Mouse (Mus musculus): ENCODE measurements around the gene Fkbp9.

The Fkbp9 gene

DNA sequence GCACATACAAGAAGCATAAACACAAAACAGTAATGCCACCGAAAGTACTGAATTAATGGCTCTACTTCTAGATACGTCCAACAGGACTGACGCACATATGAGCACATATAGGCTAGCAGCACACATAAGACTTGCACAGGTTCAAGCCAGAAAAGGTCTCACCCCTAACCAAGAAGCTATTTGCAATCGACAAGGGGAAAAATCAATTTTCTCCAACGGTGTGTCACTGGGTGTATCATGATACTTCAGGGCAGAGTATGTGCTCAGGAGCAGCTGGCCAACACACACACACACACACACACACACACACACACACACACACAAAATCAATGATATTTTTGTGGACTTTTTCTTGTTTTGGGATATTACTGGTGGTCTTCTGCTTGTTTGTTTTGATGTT lies 73.6 kb downstream of the Fkbp9 start:
- DNase-seq (ENCODE audit: low spot score in 2 of 2), result no peak

DNA sequence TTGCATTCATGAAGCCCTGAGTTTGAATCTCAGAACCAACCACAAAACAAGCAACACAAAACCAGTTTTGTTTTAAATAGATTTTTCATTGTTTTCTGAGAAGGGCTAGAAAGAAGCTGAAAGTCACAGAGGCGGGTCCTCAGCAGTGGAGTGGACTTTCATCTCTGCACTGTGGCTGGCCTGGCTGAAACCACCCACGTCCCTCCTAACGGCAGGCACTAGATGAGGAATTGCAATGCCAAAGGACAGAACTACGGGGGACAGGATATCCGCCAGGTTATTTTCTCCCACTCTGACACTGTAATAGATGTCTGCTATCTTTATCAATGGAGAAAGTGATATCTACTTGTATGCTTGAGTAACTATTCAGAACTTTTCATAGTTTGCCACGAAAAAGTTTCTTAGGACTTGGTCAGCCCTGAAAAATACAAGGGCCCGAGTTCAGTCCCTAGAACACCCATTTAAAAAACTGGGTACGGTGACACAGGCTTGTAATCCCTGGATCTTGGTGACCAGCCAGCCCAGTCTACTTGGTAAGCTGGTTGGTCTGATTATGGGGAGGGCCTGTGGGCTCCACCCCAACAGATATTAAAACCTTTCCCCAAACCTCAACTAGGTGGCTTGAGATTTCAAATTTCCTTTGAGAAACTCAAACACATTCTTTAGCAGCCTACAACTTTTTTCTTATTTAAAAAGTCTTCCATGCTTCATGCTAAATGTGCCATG lies 74.4 kb downstream of the Fkbp9 start:
- no peak for DNase-seq (ENCODE audit: low spot score in 2 of 2)

DNA sequence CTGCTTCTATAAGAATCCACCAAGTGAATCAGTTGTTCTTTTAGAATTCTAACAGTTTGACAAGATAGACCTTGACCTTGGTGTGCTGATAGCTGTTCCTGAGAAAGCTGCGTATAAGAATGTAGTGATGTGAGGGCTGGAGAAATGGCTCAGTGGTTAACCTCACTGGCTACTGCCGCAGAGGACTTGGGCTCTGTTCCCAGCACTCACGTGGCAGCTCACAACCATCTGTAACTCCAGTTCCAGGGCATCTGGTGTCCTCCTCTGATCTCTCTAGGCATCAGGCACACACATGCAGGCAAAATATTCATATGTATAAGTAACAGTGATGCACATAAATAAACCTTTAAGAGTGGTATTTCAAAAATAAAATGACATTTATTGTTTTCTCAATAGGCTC lies 76.1 kb downstream of the Fkbp9 start:
- no peak for DNase-seq (ENCODE audit: low spot score in 2 of 2)

DNA sequence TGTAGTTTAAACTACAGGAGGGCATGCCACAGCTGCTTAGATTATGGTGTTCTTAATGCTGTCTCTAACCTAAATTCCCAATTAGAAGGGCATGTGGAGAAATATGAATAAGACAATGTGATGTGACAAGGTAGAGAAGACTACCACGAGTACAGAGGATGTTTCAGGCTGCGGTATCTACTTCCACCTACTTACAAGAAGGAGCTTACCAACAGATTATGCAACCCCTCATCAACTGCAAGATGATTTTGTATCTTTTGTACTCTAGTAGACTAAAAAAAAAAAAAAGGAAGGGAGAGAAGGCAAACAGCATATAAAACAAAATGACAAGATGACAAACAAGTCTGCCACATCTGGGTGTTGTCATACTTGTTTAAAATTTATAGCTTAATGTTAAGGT lies 76.5 kb downstream of the Fkbp9 start:
- no peak for DNase-seq (ENCODE audit: low spot score in 2 of 2)

DNA sequence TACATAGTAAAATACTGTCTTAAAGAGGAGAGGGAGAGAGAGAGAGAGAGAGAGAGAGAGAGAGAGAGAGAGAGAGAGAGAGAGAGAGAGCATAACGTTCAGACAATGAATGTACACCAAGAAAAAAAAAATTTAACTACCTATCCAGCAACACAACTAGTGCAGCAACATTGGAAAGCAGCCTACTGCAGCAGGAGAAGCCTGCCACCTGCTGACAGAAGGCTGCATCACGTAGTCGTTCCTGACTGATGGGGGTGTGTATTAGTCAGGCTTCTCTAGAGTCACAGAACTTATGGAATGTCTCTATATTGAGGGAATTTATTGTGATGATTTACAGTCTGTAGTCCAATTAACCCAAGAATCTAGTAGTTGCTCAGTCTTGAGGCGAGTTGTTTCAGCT lies 77.1 kb downstream of the Fkbp9 start:
- peak in 1 of 2 experiments; percentile 38 for DNase-seq (ENCODE audit: low spot score in 2 of 2)

DNA sequence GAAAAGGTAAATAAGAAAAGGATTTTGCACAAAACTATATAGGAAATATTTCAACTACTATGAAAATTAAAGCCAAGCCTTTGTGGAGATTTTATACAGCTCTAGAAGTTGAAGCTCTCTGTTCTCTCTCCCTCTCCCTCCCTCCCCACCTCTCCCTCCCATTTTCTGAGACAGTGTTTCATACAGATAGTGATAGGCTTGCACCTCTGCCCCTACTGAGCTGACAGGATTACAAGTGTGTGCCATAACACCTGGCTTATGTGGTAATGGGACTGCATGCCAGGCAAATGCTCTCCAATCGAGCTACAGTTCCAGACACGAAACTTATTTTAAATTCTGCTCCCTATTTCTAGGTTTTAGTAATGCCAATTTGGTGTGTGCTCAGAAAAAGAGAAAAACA lies 79.1 kb downstream of the Fkbp9 start:
- no peak for DNase-seq (ENCODE audit: low spot score in 2 of 2)

DNA sequence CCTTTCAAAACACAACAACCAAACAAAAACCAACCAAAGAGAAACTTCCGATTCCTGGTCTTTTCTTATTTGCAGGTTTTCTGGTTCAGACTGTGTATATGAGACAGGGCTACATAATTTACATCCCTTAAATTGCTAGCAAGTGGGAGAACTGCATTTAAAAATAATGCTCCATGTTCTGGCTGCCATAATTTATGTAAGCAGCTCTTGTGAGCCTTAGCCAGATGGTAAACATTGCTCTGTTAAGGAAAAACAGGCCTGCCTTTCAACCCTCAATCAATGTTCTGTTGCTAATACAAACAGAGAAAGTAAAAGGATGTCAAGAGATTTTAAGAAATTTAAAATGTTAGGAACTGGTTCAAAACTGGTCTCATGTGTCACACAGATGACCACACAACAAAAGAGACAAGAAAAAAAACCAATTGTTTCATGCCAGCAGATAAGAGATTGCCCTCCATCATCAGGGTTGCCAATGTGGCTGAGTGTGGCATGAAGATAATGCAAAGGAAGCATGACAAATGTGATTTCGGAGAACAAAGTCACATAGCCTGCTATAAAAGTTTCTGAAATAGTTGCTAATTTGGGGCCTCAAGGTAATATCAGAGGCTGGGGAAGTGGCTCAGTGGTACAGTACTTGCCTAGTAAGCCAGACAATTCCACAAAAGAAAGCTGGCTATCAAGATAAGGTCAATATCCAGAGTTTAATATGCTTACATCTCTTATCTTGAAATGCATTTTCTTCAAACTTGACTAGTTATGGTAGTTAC lies 81.4 kb downstream of the Fkbp9 start:
- DNase-seq (ENCODE audit: low spot score in 2 of 2), result no peak

DNA sequence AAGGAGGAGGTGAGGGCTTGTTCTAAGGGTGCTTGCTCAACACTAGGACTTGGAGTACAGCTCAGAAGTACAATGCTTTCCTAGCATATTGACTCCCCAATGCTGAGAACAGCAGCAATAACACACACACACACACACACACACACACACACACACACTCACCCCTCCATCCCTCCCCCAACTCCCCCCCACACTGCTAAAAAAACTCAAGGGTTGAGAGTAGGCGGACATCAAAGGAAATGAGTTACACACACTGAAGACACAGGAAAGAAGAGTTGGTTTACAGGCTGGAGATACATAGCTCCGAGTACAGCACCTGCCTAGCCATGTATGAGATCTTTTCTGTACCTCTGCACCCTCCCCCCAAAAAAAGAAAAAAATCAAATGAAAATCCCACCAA lies 84.4 kb downstream of the Fkbp9 start:
- no peak for DNase-seq (ENCODE audit: low spot score in 2 of 2)

DNA sequence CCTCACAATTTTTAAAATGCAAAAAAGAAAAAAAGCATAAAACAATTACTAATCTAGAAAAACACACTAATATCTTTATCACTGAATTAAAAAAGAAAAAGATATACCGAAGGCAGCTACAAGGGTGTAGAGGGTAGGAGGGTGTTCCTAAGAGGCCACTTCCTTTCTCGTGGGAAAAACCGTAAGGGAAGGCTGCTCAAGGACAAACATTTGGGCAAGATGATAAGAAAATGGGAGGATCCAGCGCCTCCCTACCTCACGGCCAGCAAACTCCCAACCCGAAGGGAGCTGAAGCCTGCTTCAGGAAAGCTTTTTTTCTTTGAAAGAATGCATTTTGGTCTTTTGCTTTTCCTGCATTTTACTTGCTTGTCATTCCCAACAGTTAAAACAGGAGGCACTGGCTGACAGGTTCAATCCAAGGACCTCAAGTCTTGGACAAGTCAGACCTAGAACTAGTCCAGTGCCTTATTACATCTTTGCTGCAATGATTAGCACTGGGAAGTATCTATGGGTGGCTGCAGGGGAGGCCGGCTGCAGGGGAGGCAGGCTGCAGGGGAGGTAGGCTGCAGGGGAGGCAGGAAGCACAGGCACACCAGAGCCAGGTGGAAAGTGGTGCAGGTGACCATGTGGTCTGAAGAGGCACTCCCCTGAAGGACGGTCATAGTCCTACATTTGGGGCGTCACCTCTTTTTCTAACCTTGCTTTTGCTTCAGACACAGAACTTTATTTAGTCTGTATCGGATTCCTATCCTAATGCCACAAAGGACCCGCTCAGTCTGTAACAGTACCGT lies 85.9 kb downstream of the Fkbp9 start:
- DNase-seq (ENCODE audit: low spot score in 2 of 2), result no peak

DNA sequence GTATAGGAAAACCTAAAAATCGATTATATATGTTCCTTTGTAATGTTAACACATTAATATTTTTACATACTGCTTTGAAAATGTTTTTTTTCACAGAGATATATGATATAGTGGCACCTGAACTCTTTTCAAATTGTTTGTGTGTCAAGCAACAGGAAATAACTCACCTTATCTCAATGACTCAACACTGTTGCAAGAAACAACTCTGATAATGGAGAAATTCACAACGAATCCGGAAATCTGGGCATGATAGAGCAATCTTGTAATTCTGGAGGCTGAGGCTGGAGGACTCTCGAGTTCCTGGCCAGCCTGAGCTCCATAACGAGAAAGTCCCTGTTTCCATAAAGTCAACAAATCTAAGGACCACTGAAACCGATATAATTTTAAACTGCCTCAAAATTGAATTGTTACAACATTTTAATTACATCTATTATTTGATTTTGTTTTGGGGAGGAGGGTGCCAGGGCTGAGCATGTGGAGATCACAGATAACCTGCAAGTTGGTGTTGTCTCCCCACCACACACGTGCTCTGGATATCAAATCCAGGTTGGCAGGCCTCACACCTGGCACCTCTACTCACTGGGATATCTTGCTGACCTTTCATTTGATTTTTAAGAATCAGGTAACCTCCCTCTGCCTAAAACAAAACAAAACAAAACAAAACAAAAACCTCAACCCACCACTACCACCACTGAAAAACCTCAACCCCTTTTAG lies 87.6 kb downstream of the Fkbp9 start:
- DNase-seq (ENCODE audit: low spot score in 2 of 2), result no peak

DNA sequence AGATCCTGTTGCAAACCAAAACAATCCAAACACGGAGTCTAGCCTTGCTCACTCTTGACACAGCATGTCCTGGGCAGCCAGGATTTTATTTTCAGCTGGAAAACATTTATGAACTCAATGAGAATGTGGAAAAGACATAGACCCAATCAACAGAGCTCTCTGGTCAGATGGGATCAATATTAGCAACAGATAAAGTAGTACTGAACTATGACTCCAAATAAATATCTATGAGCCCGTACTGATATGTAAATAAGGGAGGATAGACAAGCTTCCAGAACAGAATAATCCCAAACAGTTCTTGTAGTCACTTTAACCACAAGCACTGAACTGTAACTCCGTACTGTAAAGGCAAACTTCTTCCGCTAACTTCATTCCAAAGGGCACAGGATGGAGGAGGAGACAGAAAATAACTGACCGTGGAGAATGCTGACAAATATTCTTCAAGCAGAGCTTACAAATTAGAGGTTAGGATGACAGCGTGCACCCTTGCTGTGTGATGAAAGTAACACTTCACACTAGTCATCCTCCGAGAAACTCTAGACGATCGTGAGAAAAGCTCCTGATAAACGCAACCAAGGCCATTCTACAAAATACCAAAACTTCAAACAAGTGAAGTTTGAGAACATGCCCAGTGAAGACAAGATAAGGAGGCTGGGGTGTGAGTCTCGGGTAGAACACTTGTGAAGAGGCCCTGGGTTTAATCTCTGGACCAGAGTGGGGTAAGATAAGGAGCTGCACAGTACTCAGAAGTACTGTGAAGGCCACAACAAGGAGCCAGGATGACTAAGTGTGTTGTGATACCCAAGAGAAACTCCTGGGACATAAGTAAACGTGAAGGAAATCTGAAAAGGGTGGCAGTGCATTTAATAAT lies 88.6 kb downstream of the Fkbp9 start:
- DNase-seq (ENCODE audit: low spot score in 2 of 2), result no peak

DNA sequence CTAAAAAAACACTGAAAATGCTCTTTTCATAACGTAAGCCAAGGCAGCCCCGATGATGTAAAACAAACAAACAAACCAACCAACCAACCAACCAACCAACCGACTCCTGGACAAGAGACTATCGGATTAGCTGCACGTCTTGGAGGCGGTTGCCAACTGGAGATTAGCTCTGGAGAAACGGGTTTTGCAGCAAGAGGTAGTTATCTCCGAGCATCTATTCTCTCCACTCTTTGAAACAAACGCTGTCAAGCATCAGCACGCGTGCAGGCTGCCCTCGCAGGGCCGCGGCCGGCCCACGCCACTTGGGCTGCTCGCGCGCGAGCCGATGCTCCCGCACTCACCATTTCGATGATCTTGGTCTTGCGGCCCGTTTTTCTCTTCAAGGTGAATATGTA lies 91.5 kb downstream of the Fkbp9 start:
- no peak for DNase-seq (ENCODE audit: low spot score in 2 of 2)

DNA sequence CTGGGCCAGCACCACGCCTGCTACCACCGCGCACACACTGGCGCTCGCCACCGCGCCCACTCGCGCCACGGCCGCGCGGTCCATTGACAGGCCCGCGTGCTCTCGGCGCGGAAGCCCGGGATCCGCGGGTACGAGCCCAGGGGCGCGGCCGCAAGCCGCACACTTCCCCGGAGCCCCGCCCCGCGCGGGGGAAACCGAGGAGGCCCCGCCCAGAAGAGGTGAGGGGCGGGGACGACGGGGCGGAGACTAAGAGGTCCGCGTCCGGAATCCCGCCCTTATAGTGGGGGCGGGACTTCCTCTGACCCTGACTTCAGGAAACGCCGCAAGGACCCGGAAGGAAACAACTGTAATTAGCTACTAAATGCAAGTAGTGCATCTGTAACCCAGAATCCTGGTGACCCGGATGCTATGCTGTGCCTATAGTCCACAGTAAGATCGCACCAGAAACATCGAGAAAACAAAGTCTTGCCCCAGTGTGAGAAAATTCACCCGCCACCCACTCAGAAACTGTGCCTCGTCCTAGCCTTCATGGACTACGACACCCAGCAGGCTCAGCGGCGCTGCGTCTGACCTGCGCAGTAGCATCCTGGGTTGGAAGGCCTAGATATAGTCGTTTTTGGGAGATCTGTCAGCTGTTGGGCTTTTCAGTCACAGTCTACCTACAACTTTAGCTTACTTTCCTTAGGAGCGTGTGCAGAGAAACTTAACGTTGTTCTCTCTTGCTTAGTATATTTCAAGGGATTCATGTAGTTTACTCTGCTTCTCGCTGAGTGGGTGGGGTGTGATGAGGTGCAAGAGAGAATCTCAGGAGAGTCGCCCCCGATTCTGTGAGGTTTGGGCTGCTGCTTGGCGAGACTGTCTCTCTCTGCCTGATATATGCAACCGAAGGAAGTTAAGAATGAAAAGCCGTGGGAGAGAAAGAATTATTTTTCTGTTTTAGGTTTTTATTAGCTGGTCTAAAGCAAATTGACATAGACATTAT lies 92.2 kb downstream of the Fkbp9 start, which contains the start of the genes Nt5c3 and Vmn1r4:
TSS of gene Nt5c3 (minus strand) at position 207 of the 982 bp plus-strand sequence.
TSS of gene Vmn1r4 (plus strand) at position 290 of the 982 bp plus-strand sequence.
- DNase-seq (ENCODE audit: low spot score in 2 of 2), result peak; percentile 90 to 92
